Mouse (Mus musculus): Measurements from ENCODE around the gene Mymk. TPM values are rescaled to one million over a fixed set of nuclear protein-coding genes. Genes with fewer than 3 reads are reported as not detected.

Mymk gene
- polyA plus RNA-seq, 1 experiment from 2014 or later = 1.1 TPM

- WGBS = 77% methylated on average over 14 of the region's 14 CpGs
- H3K4me2 ChIP-seq (ENCODE audit: low read depth, low read length) = no peak overlapping the region
- no peak overlapping the region for H3K27ac ChIP-seq (ENCODE audit: low read length)
- no peaks in the 10 kb centered on the region for H3K9me3 ChIP-seq (replicated peaks; ENCODE audit: control insufficient read depth, low read length)
- no peak overlapping the region for H3K4me3 ChIP-seq (ENCODE audit: low read length)
- no peaks in the 10 kb centered on the region for H3K36me3 ChIP-seq (ENCODE audit: control insufficient read depth, insufficient read depth)
- no peak overlapping the region for H3K9ac ChIP-seq (ENCODE audit: low read length)
- peaks cover 1% of the 10 kb centered on the region; the same call in 1 of the 2 replicates for H3K27me3 ChIP-seq (ENCODE audit: control insufficient read depth, insufficient read depth, low read length)
- H3K4me1 ChIP-seq (ENCODE audit: control insufficient read depth, insufficient read depth, low read length) = no peaks in the 10 kb centered on the region
- ATAC-seq (replicated peaks; ENCODE audit: extremely low read depth, insufficient read depth, low FRiP score) = no peak
Observed at GRCm38 (mm10) chr2:27024136-27024535, 47.8 kb downstream of the Mymk start.

- Histone ChIP-seq H3K9ac (ENCODE audit: low read length) (no peak overlapping the region), H3K36me3 (ENCODE audit: control insufficient read depth, insufficient read depth) (no peaks in the 10 kb centered on the region), H3K9me3 (replicated peaks; ENCODE audit: control insufficient read depth, low read length) (no peaks in the 10 kb centered on the region), H3K4me2 (ENCODE audit: low read depth, low read length) (no peak overlapping the region), H3K27ac (ENCODE audit: low read length) (no peak overlapping the region), H3K4me1 (ENCODE audit: control insufficient read depth, insufficient read depth, low read length) (no peaks in the 10 kb centered on the region), H3K27me3 (ENCODE audit: control insufficient read depth, insufficient read depth, low read length) (no peaks in the 10 kb centered on the region), H3K4me3 (ENCODE audit: low read length) (no peak overlapping the region)
- ATAC-seq (replicated peaks; ENCODE audit: extremely low read depth, insufficient read depth, low FRiP score) = no peak
- WGBS = 72% methylated on average over 6 of the region's 6 CpGs
Observed at GRCm38 (mm10) chr2:27022612-27023011, 49.4 kb downstream of the Mymk start.

GRCm38 (mm10) chr2:27021103-27021502, 50.9 kb downstream of the Mymk start:
- Histone ChIP-seq H3K4me1 (ENCODE audit: control insufficient read depth, insufficient read depth, low read length) (no peaks in the 10 kb centered on the region), H3K4me2 (ENCODE audit: low read depth, low read length) (no peak overlapping the region), H3K4me3 (ENCODE audit: low read length) (no peak overlapping the region), H3K9ac (ENCODE audit: low read length) (no peak overlapping the region), H3K9me3 (replicated peaks; ENCODE audit: control insufficient read depth, low read length) (no peaks in the 10 kb centered on the region), H3K36me3 (ENCODE audit: control insufficient read depth, insufficient read depth) (peaks cover 6% of the 10 kb centered on the region; the same call in 1 of the 2 replicates), H3K27me3 (ENCODE audit: control insufficient read depth, insufficient read depth, low read length) (no peaks in the 10 kb centered on the region), H3K27ac (ENCODE audit: low read length) (no peak overlapping the region)
- ATAC-seq (replicated peaks; ENCODE audit: extremely low read depth, insufficient read depth, low FRiP score) = no peak
- WGBS = 82% methylated on average over 1 of the region's 1 CpGs

- WGBS = 79% methylated on average over 2 of the region's 2 CpGs
- no peak overlapping the region for H3K4me3 ChIP-seq (ENCODE audit: low read length)
- H3K36me3 ChIP-seq (ENCODE audit: control insufficient read depth, insufficient read depth) = peaks cover 18% of the 10 kb centered on the region
- ATAC-seq (replicated peaks; ENCODE audit: extremely low read depth, insufficient read depth, low FRiP score) = no peak
- H3K9ac ChIP-seq (ENCODE audit: low read length) = no peak overlapping the region
- H3K4me2 ChIP-seq (ENCODE audit: low read depth, low read length) = no peak overlapping the region
- H3K27ac ChIP-seq (ENCODE audit: low read length) = no peak overlapping the region
- no peaks in the 10 kb centered on the region for H3K4me1 ChIP-seq (ENCODE audit: control insufficient read depth, insufficient read depth, low read length)
- no peaks in the 10 kb centered on the region for H3K9me3 ChIP-seq (replicated peaks; ENCODE audit: control insufficient read depth, low read length)
- no peaks in the 10 kb centered on the region for H3K27me3 ChIP-seq (ENCODE audit: control insufficient read depth, insufficient read depth, low read length)
Observed at GRCm38 (mm10) chr2:27019530-27019929, 52.4 kb downstream of the Mymk start.

- Histone ChIP-seq H3K36me3 (ENCODE audit: control insufficient read depth, insufficient read depth) (peaks cover 23% of the 10 kb centered on the region), H3K9me3 (replicated peaks; ENCODE audit: control insufficient read depth, low read length) (no peaks in the 10 kb centered on the region), H3K4me3 (ENCODE audit: low read length) (no peak overlapping the region), H3K27me3 (ENCODE audit: control insufficient read depth, insufficient read depth, low read length) (no peaks in the 10 kb centered on the region), H3K9ac (ENCODE audit: low read length) (no peak overlapping the region), H3K4me2 (ENCODE audit: low read depth, low read length) (no peak overlapping the region), H3K4me1 (ENCODE audit: control insufficient read depth, insufficient read depth, low read length) (no peaks in the 10 kb centered on the region), H3K27ac (ENCODE audit: low read length) (no peak overlapping the region)
- ATAC-seq (replicated peaks; ENCODE audit: extremely low read depth, insufficient read depth, low FRiP score) = peak; percentile 50; the same call in 1 of the 2 replicates
- WGBS = 52% methylated on average over 5 of the region's 5 CpGs
Observed at GRCm38 (mm10) chr2:27017802-27018201, 54.2 kb downstream of the Mymk start.

Other genes starting within 250 kb of the Mymk start
- 0.11 TPM in 1 of 2 replicates, not detected in the other for gene Abo, start 207.2 kb downstream of the Mymk start, polyA plus RNA-seq (2015; fragmentation: Nextera tagmentation; extraction: Ambion mirVana)
- 15.1 and 16.0 TPM in 2 replicates for gene Surf6, start 169.3 kb downstream of the Mymk start, polyA plus RNA-seq (2015; fragmentation: Nextera tagmentation; extraction: Ambion mirVana)
- gene Med22, start 161.5 kb downstream of the Mymk start, polyA plus RNA-seq (2015; fragmentation: Nextera tagmentation; extraction: Ambion mirVana) = 43.7 and 45.4 TPM in 2 replicates
- gene Rpl7a, start 161.4 kb downstream of the Mymk start, polyA plus RNA-seq (2015; fragmentation: Nextera tagmentation; extraction: Ambion mirVana) = 287 and 336 TPM in 2 replicates
- gene Surf2, start 155.8 kb downstream of the Mymk start, polyA plus RNA-seq (2015; fragmentation: Nextera tagmentation; extraction: Ambion mirVana) = 36.2 and 38.1 TPM in 2 replicates
- 46.8 and 47.6 TPM in 2 replicates for gene Surf1, start 155.6 kb downstream of the Mymk start, polyA plus RNA-seq (2015; fragmentation: Nextera tagmentation; extraction: Ambion mirVana)
- 160 and 177 TPM in 2 replicates for gene Surf4, start 138.3 kb downstream of the Mymk start, polyA plus RNA-seq (2015; fragmentation: Nextera tagmentation; extraction: Ambion mirVana)
- 0.26 and 0.38 TPM in 2 replicates for gene Stkld1, start 138.1 kb downstream of the Mymk start, polyA plus RNA-seq (2015; fragmentation: Nextera tagmentation; extraction: Ambion mirVana)
- gene Rexo4, start 107.8 kb downstream of the Mymk start, polyA plus RNA-seq (2015; fragmentation: Nextera tagmentation; extraction: Ambion mirVana) = 26.5 and 31.3 TPM in 2 replicates
- not detected in 2 replicates for gene Adamts13, start 98.8 kb downstream of the Mymk start, polyA plus RNA-seq (2015; fragmentation: Nextera tagmentation; extraction: Ambion mirVana)
- gene Cacfd1, start 62.3 kb downstream of the Mymk start, polyA plus RNA-seq (2015; fragmentation: Nextera tagmentation; extraction: Ambion mirVana) = 41.4 and 44.2 TPM in 2 replicates
- 0.64 and 0.65 TPM in 2 replicates for gene Slc2a6, start 44.2 kb downstream of the Mymk start, polyA plus RNA-seq (2015; fragmentation: Nextera tagmentation; extraction: Ambion mirVana)
- 12.4 and 14.8 TPM in 2 replicates for gene Adamtsl2, start 7.2 kb upstream of the Mymk start, polyA plus RNA-seq (2015; fragmentation: Nextera tagmentation; extraction: Ambion mirVana)
- 0.70 and 0.91 TPM in 2 replicates for gene Fam163b, start 70.3 kb upstream of the Mymk start, polyA plus RNA-seq (2015; fragmentation: Nextera tagmentation; extraction: Ambion mirVana)
- gene Dbh, start 93.1 kb upstream of the Mymk start, polyA plus RNA-seq (2015; fragmentation: Nextera tagmentation; extraction: Ambion mirVana) = 0.72 and 0.80 TPM in 2 replicates
- gene Sardh, start 176.2 kb upstream of the Mymk start, polyA plus RNA-seq (2015; fragmentation: Nextera tagmentation; extraction: Ambion mirVana) = 19.3 and 24.5 TPM in 2 replicates

All from heart, embryonic 16.5 days (tissue).